Mouse (Mus musculus): ENCODE data around the gene Zglp1. TPM values are rescaled to one million over a fixed set of nuclear protein-coding genes. Genes with fewer than 3 reads are reported as not detected.

The Zglp1 gene
- 9.5 and 16.3 TPM in 2 replicates for polyA plus RNA-seq (2012; ENCODE audit: low replicate concordance)

GRCm38 (mm10) chr9:21067006-21067684 is at the start of gene Zglp1:
Gene Zglp1, minus strand, starts transcription at chr9:21067093.

DNA sequence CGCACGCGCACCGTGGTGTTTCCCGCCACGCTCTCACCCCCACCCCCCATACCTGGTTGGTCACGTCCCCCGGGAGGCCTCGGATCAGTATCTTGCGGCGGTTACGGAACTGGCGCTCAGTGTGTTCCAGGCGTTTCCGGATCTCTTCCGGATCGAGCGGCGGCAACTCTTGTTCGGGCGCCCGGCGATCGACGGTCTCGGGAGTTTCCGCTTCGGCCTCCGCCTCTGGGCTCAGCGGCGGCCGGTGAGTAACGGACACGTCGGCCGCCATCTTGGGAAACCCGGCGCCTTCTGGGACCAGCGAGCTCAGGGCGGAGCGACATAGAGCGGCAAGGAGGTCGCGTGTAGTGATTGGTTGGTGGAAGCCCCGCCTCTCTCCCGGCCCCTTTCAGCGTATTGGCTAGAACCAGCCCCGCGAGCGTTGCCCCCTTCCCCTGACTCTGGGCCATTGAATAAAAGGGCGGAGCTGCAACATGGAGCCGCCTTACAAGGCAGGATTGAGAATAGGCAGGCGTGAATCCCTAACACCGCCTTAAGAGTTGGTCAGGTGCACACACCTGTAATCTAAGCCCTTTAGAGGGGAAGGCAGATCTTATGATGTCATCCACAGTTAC is 24.9 kb upstream of the Zglp1 start, which contains the start of the genes Gm38431 and Raver1:
TSS of gene Gm38431 (minus strand) at position 291 of the 614 bp plus-strand sequence.
TSS of gene Raver1 (minus strand) at position 302 of the 614 bp plus-strand sequence.

DNA sequence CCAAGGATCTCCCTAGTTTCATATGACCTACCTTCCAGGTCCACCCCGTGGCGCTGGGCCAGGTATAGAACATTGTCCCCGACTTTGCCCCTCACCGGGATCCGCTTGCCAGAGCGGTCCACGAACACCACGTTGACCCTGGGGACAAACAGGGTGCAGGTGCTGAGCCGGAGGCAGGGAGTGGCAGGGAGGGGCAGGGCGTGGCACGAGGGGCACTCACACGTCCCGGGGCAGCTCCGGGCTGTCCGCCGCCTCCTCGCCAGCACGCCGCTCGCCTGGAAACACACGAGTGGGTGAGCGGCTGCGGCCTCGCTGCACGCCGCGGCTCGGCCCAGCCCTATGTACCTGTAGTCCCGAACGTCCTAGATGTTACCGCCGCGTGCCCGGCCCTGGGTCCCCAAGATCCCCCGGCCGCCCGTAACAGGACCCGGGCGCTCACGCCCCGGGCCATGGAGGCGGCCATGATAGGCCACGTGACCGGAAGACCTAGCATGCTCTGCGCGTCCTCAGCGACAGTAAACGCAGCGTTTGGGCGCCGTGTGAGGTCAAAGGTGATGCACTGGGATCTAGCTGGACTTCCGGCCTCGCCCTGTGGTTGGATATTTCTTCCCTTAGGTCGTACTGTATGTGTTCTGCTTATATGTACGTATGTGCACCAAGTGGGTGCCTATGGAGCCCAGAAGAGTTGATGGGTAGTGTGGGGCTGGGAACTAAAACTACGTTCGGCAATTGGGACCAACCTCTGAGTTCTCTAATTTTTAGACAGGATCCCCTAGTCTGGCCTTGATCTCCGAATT is 6.3 kb upstream of the Zglp1 start, which contains the start of the genes Gm49373 and Fdx1l:
TSS of gene Gm49373 (minus strand) at position 53 of the 797 bp plus-strand sequence.
TSS of gene Fdx1l (minus strand) at position 571 of the 797 bp plus-strand sequence.

DNA sequence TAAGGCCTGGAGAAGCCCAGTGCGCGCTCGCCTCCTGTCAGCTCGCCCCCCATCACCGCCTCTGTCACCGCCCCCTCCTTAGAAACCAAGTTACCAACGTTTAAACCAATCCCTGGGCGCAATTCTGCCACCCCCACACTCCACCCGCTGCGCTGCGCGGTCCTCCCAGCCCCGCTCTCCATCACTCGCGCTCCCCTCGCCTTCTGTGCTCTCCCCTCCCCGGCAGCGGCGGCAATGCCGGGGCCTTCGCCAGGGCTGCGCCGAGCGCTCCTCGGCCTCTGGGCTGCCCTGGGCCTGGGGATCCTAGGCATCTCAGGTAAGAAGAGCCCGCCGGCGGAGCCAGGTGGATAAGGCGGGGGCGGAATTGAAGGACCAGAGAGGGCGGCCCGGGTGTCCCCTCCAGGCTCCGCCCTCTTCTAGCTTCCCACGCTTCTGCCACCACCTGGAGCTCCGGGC is 35.0 kb downstream of the Zglp1 start, which contains the start of gene Icam5:
TSS of gene Icam5 (plus strand) at position 178 of the 456 bp plus-strand sequence.

DNA sequence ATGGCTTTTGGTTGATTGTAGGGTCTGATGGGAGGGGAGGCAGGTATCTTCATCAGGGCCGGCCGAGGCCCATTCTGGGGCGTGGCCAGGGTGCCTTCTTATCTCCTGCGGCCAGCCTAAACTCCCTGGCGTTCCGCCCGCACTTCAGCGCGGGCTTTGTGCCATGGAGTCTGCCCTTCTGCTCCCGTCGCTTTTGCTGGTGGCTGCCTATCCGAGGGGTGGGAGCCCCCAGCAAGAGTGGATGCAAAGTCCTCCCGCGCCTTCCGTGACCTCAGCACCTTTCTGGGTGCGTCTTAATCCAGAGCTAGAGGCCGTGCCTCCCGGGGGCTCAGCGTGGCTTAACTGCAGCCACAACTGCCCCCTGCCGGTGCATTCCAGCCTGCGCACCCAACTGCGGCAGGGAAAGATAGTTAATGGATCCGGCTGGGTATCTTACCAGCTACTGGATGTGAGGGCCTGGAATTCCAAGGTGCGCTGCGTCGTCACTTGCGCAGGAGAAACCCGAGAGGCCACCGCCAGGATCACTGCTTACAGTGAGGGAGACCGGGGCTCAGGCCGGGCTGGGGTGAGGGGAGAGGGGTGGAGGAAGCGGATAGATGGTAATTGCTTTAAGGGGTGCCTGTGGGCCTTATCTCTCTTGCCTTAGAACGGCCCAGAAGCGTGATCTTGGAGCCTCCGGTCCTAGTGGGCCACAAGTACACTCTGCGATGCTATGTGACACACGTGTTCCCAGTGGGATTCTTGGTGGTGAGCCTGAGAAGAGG is 37.4 kb downstream of the Zglp1 start, which contains the start of gene Icam4:
TSS of gene Icam4 (plus strand) at position 83 of the 764 bp plus-strand sequence.

DNA sequence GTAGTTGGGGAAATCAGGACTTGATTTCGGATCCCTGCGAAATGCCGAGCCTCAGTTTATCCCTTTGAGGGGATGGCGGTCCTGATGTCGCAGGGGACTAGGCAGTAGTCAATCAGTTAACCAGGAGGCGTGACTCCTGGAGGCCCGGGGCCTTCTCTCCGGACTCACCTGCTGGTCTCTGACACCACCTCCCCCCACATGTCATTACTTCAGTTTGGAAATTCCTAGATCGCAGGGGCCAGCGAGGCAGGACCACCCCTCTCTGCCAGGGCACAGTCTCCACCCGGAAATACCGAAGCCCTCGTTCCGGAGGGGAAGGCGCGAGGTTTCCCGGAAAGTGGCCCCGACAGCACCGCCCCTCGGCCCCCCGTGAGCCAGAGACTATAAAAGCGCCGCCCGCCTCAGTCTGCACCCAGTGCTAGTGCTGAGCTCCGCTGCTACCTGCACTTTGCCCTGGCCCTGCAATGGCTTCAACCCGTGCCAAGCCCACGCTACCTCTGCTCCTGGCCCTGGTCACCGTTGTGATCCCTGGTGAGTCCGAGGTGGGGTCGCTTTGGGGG is 51.2 kb downstream of the Zglp1 start, which contains the start of gene Icam1:
TSS of gene Icam1 (plus strand) at position 415 of the 560 bp plus-strand sequence.

Other genes with a start within 250 kb of the Zglp1 start
- gene Rdh8, start 248.6 kb downstream of the Zglp1 start, polyA plus RNA-seq (2012; ENCODE audit: low replicate concordance): not detected in 2 replicates
- 60.4 and 133 TPM in 2 replicates for gene A230050P20Rik, start 198.5 kb downstream of the Zglp1 start, polyA plus RNA-seq (2012; ENCODE audit: low replicate concordance)
- 1.7 and 3.7 TPM in 2 replicates for gene Angptl6, start 187.4 kb downstream of the Zglp1 start, polyA plus RNA-seq (2012; ENCODE audit: low replicate concordance)
- gene Ppan, start 178.9 kb downstream of the Zglp1 start, polyA plus RNA-seq (2012; ENCODE audit: low replicate concordance): 202 and 218 TPM in 2 replicates
- gene Eif3g, start 168.5 kb downstream of the Zglp1 start, polyA plus RNA-seq (2012; ENCODE audit: low replicate concordance): 272 and 644 TPM in 2 replicates
- 96.3 and 121 TPM in 2 replicates for gene Dnmt1, start 107.2 kb downstream of the Zglp1 start, polyA plus RNA-seq (2012; ENCODE audit: low replicate concordance)
- gene S1pr2, start 90.3 kb downstream of the Zglp1 start, polyA plus RNA-seq (2012; ENCODE audit: low replicate concordance): 2.7 and 3.3 TPM in 2 replicates
- 27.8 and 104 TPM in 2 replicates for gene Mrpl4, start 64.4 kb downstream of the Zglp1 start, polyA plus RNA-seq (2012; ENCODE audit: low replicate concordance)
- gene Icam1, start 51.1 kb downstream of the Zglp1 start, polyA plus RNA-seq (2012; ENCODE audit: low replicate concordance): 8.4 and 14.7 TPM in 2 replicates
- 75.9 and 114 TPM in 2 replicates for gene Icam4, start 37.7 kb downstream of the Zglp1 start, polyA plus RNA-seq (2012; ENCODE audit: low replicate concordance)
- 4.4 and 5.0 TPM in 2 replicates for gene Icam5, start 35.0 kb downstream of the Zglp1 start, polyA plus RNA-seq (2012; ENCODE audit: low replicate concordance)
- 0.89 and 1.4 TPM in 2 replicates for gene Gm49373, start 6.0 kb upstream of the Zglp1 start, polyA plus RNA-seq (2012; ENCODE audit: low replicate concordance)
- gene Fdx1l, start 6.5 kb upstream of the Zglp1 start, polyA plus RNA-seq (2012; ENCODE audit: low replicate concordance): 20.4 and 31.7 TPM in 2 replicates
- gene Gm38431, start 24.9 kb upstream of the Zglp1 start, polyA plus RNA-seq (2012; ENCODE audit: low replicate concordance): 63.3 and 174 TPM in 2 replicates
- 330 and 599 TPM in 2 replicates for gene Raver1, start 24.9 kb upstream of the Zglp1 start, polyA plus RNA-seq (2012; ENCODE audit: low replicate concordance)
- 17.6 and 27.7 TPM in 2 replicates for gene Tyk2, start 64.2 kb upstream of the Zglp1 start, polyA plus RNA-seq (2012; ENCODE audit: low replicate concordance)
- gene Cdc37, start 82.9 kb upstream of the Zglp1 start, polyA plus RNA-seq (2012; ENCODE audit: low replicate concordance): 161 and 213 TPM in 2 replicates
- 15.6 and 28.8 TPM in 2 replicates for gene Pde4a, start 98.6 kb upstream of the Zglp1 start, polyA plus RNA-seq (2012; ENCODE audit: low replicate concordance)
- 71.0 and 87.9 TPM in 2 replicates for gene Keap1, start 172.3 kb upstream of the Zglp1 start, polyA plus RNA-seq (2012; ENCODE audit: low replicate concordance)
- 2.2 and 3.1 TPM in 2 replicates for gene S1pr5, start 181.3 kb upstream of the Zglp1 start, polyA plus RNA-seq (2012; ENCODE audit: low replicate concordance)
- 101 and 110 TPM in 2 replicates for gene Atg4d, start 198.2 kb upstream of the Zglp1 start, polyA plus RNA-seq (2012; ENCODE audit: low replicate concordance)
- 19.7 and 21.5 TPM in 2 replicates for gene Kri1, start 220.9 kb upstream of the Zglp1 start, polyA plus RNA-seq (2012; ENCODE audit: low replicate concordance)
- 15.0 and 27.2 TPM in 2 replicates for gene Cdkn2d, start 224.3 kb upstream of the Zglp1 start, polyA plus RNA-seq (2012; ENCODE audit: low replicate concordance)
- gene Ap1m2, start 245.2 kb upstream of the Zglp1 start, polyA plus RNA-seq (2012; ENCODE audit: low replicate concordance): 0.08 TPM in 1 of 2 replicates, not detected in the other

All from leukemia stem cell, adult 10-12 weeks (primary cell).